Mouse (Mus musculus) neural tube, embryonic 12.5 days (tissue): ENCODE results near the gene Mtf2. TPM values are rescaled to one million over a fixed set of nuclear protein-coding genes. Genes with fewer than 3 reads are reported as not detected.

Source experiments
- ATAC-seq: fragments of 200-750 bp; cut with Nextera tagmentation; 2 replicates; pipeline ENCODE4 v1.8.0; 2017; ENCODE audit warnings: low read depth, mild to moderate bottlenecking, moderate TSS enrichment, moderate library complexity; ENCODE audit not compliant: low FRiP score
- H3K27ac ChIP-seq: fragments of 300-500 bp; sonication (generic); 2 replicates; pipeline ENCODE4 v1.5.1; 2016
- H3K27me3 ChIP-seq: fragments of 300-500 bp; sonication (generic); replicated peaks from 2 replicates; pipeline ENCODE4 v1.6.1; 2016; ENCODE audit warnings: mild to moderate bottlenecking
- H3K36me3 ChIP-seq: fragments of 300-500 bp; sonication (generic); 2 replicates; pipeline ENCODE4 v1.6.1; 2016; ENCODE audit warnings: mild to moderate bottlenecking
- H3K4me1 ChIP-seq: fragments of 300-500 bp; sonication (generic); 2 replicates; pipeline ENCODE4 v1.6.1; 2016
- H3K4me2 ChIP-seq: fragments of 300-500 bp; sonication (generic); replicated peaks from 2 replicates; pipeline ENCODE4 v1.6.1; 2016; ENCODE audit warnings: mild to moderate bottlenecking
- H3K4me3 ChIP-seq: fragments of 300-500 bp; sonication (generic); 2 replicates; pipeline ENCODE4 v1.5.1; 2016
- H3K9ac ChIP-seq: fragments of 300-500 bp; sonication (generic); 2 replicates; pipeline ENCODE4 v1.6.1; 2016; ENCODE audit warnings: mild to moderate bottlenecking
- H3K9me3 ChIP-seq: fragments of 300-500 bp; sonication (generic); 2 replicates; pipeline ENCODE4 v1.6.1; 2016; ENCODE audit warnings: mild to moderate bottlenecking
- WGBS: fragments of 180-500 bp; shearing (Covaris S2); methylation state at CpG from one replicate; pipeline ENCODE4 v1.1.7; 2016; 5-methylcytosine and 5-hydroxymethylcytosine counted together
- polyA plus RNA-seq: library from polyadenylated mRNA; unstranded; fragments of >200 nt; fragmentation: Nextera tagmentation; extraction: Ambion mirVana; gene quantifications from 2 replicates; pipeline ENCODE4 v1.2.1, GENCODE M21; 2016

Gene Mtf2
- polyA plus RNA-seq, 1 experiment from 2014 or later = 124 TPM

GRCm38 (mm10) chr5:108097676-108098075 lies 32.2 kb downstream of the Mtf2 start:
- H3K27ac ChIP-seq = no peak overlapping the region
- 86% methylated on average over 3 of the region's 3 CpGs for WGBS
- H3K27me3 ChIP-seq = no peaks in the 10 kb centered on the region
- ATAC-seq = no peak
- no peaks in the 10 kb centered on the region for H3K9me3 ChIP-seq
- H3K4me1 ChIP-seq = no peaks in the 10 kb centered on the region
- H3K36me3 ChIP-seq = peaks cover 59% of the 10 kb centered on the region
- no peak overlapping the region for H3K9ac ChIP-seq
- no peak overlapping the region for H3K4me2 ChIP-seq
- no peak overlapping the region for H3K4me3 ChIP-seq

GRCm38 (mm10) chr5:108100196-108100595 lies 34.7 kb downstream of the Mtf2 start:
- no peak for ATAC-seq
- Histone ChIP-seq H3K9me3 (no peaks in the 10 kb centered on the region), H3K36me3 (peaks cover 65% of the 10 kb centered on the region), H3K27me3 (no peaks in the 10 kb centered on the region), H3K4me3 (no peak overlapping the region), H3K4me2 (no peak overlapping the region), H3K27ac (no peak overlapping the region), H3K9ac (no peak overlapping the region), H3K4me1 (no peaks in the 10 kb centered on the region)

GRCm38 (mm10) chr5:108104306-108104705 lies 38.8 kb downstream of the Mtf2 start:
- no peak for ATAC-seq
- WGBS = 87% methylated on average over 5 of the region's 5 CpGs

GRCm38 (mm10) chr5:108109346-108109745 lies 43.9 kb downstream of the Mtf2 start:
- no peak overlapping the region for H3K4me2 ChIP-seq
- H3K27ac ChIP-seq = no peak overlapping the region
- H3K4me3 ChIP-seq = no peak overlapping the region
- H3K4me1 ChIP-seq = no peaks in the 10 kb centered on the region
- no peaks in the 10 kb centered on the region for H3K9me3 ChIP-seq
- no peak overlapping the region for H3K9ac ChIP-seq
- H3K36me3 ChIP-seq = peaks cover 26% of the 10 kb centered on the region
- no peak for ATAC-seq
- 94% methylated on average over 7 of the region's 7 CpGs for WGBS
- H3K27me3 ChIP-seq = no peaks in the 10 kb centered on the region

More at GRCm38 (mm10) chr5:108104306-108104705, 38.8 kb downstream of the Mtf2 start:
- H3K27me3 ChIP-seq = no peaks in the 10 kb centered on the region
- no peak overlapping the region for H3K4me3 ChIP-seq
- no peak overlapping the region for H3K4me2 ChIP-seq
- no peak overlapping the region for H3K9ac ChIP-seq
- peaks cover 53% of the 10 kb centered on the region for H3K36me3 ChIP-seq
- no peaks in the 10 kb centered on the region for H3K4me1 ChIP-seq
- no peaks in the 10 kb centered on the region for H3K9me3 ChIP-seq
- no peak overlapping the region for H3K27ac ChIP-seq

- H3K4me1 ChIP-seq = no peaks in the 10 kb centered on the region
- 91% methylated on average over 4 of the region's 4 CpGs for WGBS
- ATAC-seq = no peak
Measured at GRCm38 (mm10) chr5:108117693-108118092, 52.2 kb downstream of the Mtf2 start.

GRCm38 (mm10) chr5:108120221-108120900 lies 54.9 kb downstream of the Mtf2 start:
- H3K36me3 ChIP-seq = 0 out of 2 replicates have a peak, but pooled peaks cover 3% of the 10 kb centered on the region
- no peaks in the 10 kb centered on the region for H3K4me1 ChIP-seq
- H3K4me2 ChIP-seq = no peak overlapping the region
- H3K9me3 ChIP-seq = no peaks in the 10 kb centered on the region
- WGBS = 87% methylated on average over 9 of the region's 9 CpGs
- H3K9ac ChIP-seq = no peak overlapping the region
- no peaks in the 10 kb centered on the region for H3K27me3 ChIP-seq
- H3K4me3 ChIP-seq = no peak overlapping the region
- H3K27ac ChIP-seq = no peak overlapping the region
- no peak for ATAC-seq

More at GRCm38 (mm10) chr5:108117693-108118092, 52.2 kb downstream of the Mtf2 start:
- Histone ChIP-seq H3K4me2 (no peak overlapping the region), H3K9me3 (no peaks in the 10 kb centered on the region), H3K27me3 (no peaks in the 10 kb centered on the region), H3K36me3 (no peaks in the 10 kb centered on the region), H3K27ac (no peak overlapping the region), H3K4me3 (no peak overlapping the region), H3K9ac (no peak overlapping the region)

GRCm38 (mm10) chr5:108131849-108132440 lies 66.5 kb downstream of the Mtf2 start:
- H3K4me1 ChIP-seq = no peaks in the 10 kb centered on the region; the same call in 1 of the 2 replicates
- peak overlapping the region; percentile 63 for H3K4me3 ChIP-seq
- peak overlapping the region; percentile 70 for H3K4me2 ChIP-seq
- peak; percentile 22 for ATAC-seq
- peak overlapping the region; percentile 53 for H3K27ac ChIP-seq
- H3K36me3 ChIP-seq = peaks cover 9% of the 10 kb centered on the region; the same call in 1 of the 2 replicates
- no peaks in the 10 kb centered on the region for H3K27me3 ChIP-seq
- under 1% methylated on average over 32 of the region's 32 CpGs for WGBS
- peak overlapping the region; percentile 74 for H3K9ac ChIP-seq
- no peaks in the 10 kb centered on the region for H3K9me3 ChIP-seq

- Histone ChIP-seq H3K27ac (peak within 1 kb of the TSS; percentile 53), H3K4me1 (no peaks in the 10 kb centered on the region; the same call in 1 of the 2 replicates)
Measured at GRCm38 (mm10) chr5:108132441-108133243, 67.2 kb downstream of the Mtf2 start, which contains the start of the genes Tmed5 and Ccdc18. Tmed5 (minus strand) TSS chr5:108132620. Ccdc18 (plus strand) TSS chr5:108132875.

GRCm38 (mm10) chr5:108152592-108152991 lies 87.1 kb downstream of the Mtf2 start:
- H3K27ac ChIP-seq = no peak overlapping the region
- H3K36me3 ChIP-seq = no peaks in the 10 kb centered on the region
- H3K4me3 ChIP-seq = no peak overlapping the region
- WGBS = 96% methylated on average over 1 of the region's 1 CpGs
- H3K4me1 ChIP-seq = no peaks in the 10 kb centered on the region
- H3K9me3 ChIP-seq = no peaks in the 10 kb centered on the region
- H3K9ac ChIP-seq = no peak overlapping the region
- H3K4me2 ChIP-seq = no peak overlapping the region
- H3K27me3 ChIP-seq = no peaks in the 10 kb centered on the region
- ATAC-seq = no peak

More at GRCm38 (mm10) chr5:108132441-108133243, 67.2 kb downstream of the Mtf2 start, which contains the start of the genes Tmed5 and Ccdc18:
- H3K27me3 ChIP-seq = no peaks in the 10 kb centered on the region
- no peaks in the 10 kb centered on the region for H3K9me3 ChIP-seq
- H3K9ac ChIP-seq = peak within 1 kb of the TSS; percentile 74
- peaks cover 9% of the 10 kb centered on the region; the same call in 1 of the 2 replicates for H3K36me3 ChIP-seq
- peak within 1 kb of the TSS; percentile 70 for H3K4me2 ChIP-seq
- peak; percentile 99 for ATAC-seq
- under 1% methylated on average over 65 of the region's 65 CpGs for WGBS
- H3K4me3 ChIP-seq = peak within 1 kb of the TSS; percentile 63

Other genes with a start within 250 kb of the Mtf2 start
- 0.19 TPM in 2 replicates for gene Ube2d2b, start 235.6 kb upstream of the Mtf2 start, polyA plus RNA-seq
- 55.1 and 59.4 TPM in 2 replicates for gene Evi5, start 190.6 kb upstream of the Mtf2 start, polyA plus RNA-seq
- 57.3 and 58.6 TPM in 2 replicates for gene Rpl5, start 165.2 kb upstream of the Mtf2 start, polyA plus RNA-seq
- gene Fam69a, start 78.6 kb upstream of the Mtf2 start, polyA plus RNA-seq = 32.6 and 35.6 TPM in 2 replicates
- 25.5 and 27.7 TPM in 2 replicates for gene Tmed5, start 66.9 kb downstream of the Mtf2 start, polyA plus RNA-seq
- gene Ccdc18, start 67.2 kb downstream of the Mtf2 start, polyA plus RNA-seq = 6.8 and 8.4 TPM in 2 replicates
- 47.0 and 49.1 TPM in 2 replicates for gene Dr1, start 203.2 kb downstream of the Mtf2 start, polyA plus RNA-seq
- gene Pigg, start 246.9 kb downstream of the Mtf2 start, polyA plus RNA-seq = 5.8 and 6.1 TPM in 2 replicates